Mouse (Mus musculus) lung, postnatal 0 days (tissue): ENCODE results near the gene Wbp2. TPM values are rescaled to one million over a fixed set of nuclear protein-coding genes. Genes with fewer than 3 reads are reported as not detected.
A peak's percentile ranks its signal among the peaks of the same experiment; 100 is the strongest.

Experiments used
- ATAC-seq: fragments of 200-750 bp; cut with Nextera tagmentation; 2 replicates; pipeline ENCODE4 v1.8.0; 2017; ENCODE audit warnings: moderate library complexity
- DNase-seq: peaks from one replicate; pipeline ENCODE4 v3.0.0-alpha.2; 2016; ENCODE audit warnings: low spot score
- H3K27ac ChIP-seq: fragments of 300-500 bp; sonication (generic); 2 replicates; pipeline ENCODE4 v1.5.1; 2014; ENCODE audit warnings: antibody characterized with exemption, mild to moderate bottlenecking, low read length, mixed read lengths
- H3K27me3 ChIP-seq: fragments of 300-500 bp; sonication (generic); replicated peaks from 2 replicates; pipeline ENCODE4 v1.6.1; 2014; ENCODE audit warnings: low read length, mixed read lengths; ENCODE audit not compliant: insufficient read depth
- H3K36me3 ChIP-seq: fragments of 300-500 bp; sonication (generic); 2 replicates; pipeline ENCODE4 v1.6.1; 2014; ENCODE audit warnings: low read length, mixed read lengths; ENCODE audit not compliant: insufficient read depth
- H3K4me1 ChIP-seq: fragments of 300-500 bp; sonication (generic); 2 replicates; pipeline ENCODE4 v1.6.1; 2014; ENCODE audit warnings: antibody characterized with exemption, low read depth, low read length, mixed read lengths; ENCODE audit not compliant: insufficient read depth
- H3K4me2 ChIP-seq: fragments of 300-500 bp; sonication (generic); replicated peaks from 2 replicates; pipeline ENCODE4 v1.6.1; 2014; ENCODE audit warnings: low read depth, mild to moderate bottlenecking, low read length, moderate library complexity, mixed read lengths
- H3K4me3 ChIP-seq: fragments of 300-500 bp; sonication (generic); 2 replicates; pipeline ENCODE4 v1.5.1; 2014; ENCODE audit warnings: low read depth, low read length
- H3K9ac ChIP-seq: fragments of 300-500 bp; sonication (generic); replicated peaks from 2 replicates; pipeline ENCODE4 v1.6.1; 2014; ENCODE audit warnings: low read depth, mild to moderate bottlenecking
- H3K9me3 ChIP-seq: fragments of 300-500 bp; sonication (generic); 2 replicates; pipeline ENCODE4 v1.6.1; 2016; ENCODE audit warnings: low read length, mixed read lengths
- CTCF ChIP-seq: IDR thresholded peaks from 2 replicates; pipeline ENCODE4 v1.5.1; 2016; ENCODE audit warnings: antibody characterized with exemption, mild to moderate bottlenecking
- EP300 ChIP-seq: IDR thresholded peaks from 2 replicates; pipeline ENCODE4 v1.6.1; 2016; ENCODE audit warnings: antibody characterized with exemption, mild to moderate bottlenecking, control low read depth
- WGBS: fragments of 180-500 bp; shearing (Covaris S2); extraction: QIAGEN DNeasy Blood & Tissue Kit; methylation state at CpG from one replicate; pipeline ENCODE4 v1.1.7; 2014; 5-methylcytosine and 5-hydroxymethylcytosine counted together
- polyA plus RNA-seq: library from polyadenylated mRNA; unstranded; fragments of >200 nt; fragmentation: Nextera tagmentation; extraction: Ambion mirVana; gene quantifications from 2 replicates; pipeline ENCODE4 v1.2.1, GENCODE M21; 2015

The Wbp2 gene
- polyA plus RNA-seq = 84.8 and 108 TPM in 2 replicates

DNA sequence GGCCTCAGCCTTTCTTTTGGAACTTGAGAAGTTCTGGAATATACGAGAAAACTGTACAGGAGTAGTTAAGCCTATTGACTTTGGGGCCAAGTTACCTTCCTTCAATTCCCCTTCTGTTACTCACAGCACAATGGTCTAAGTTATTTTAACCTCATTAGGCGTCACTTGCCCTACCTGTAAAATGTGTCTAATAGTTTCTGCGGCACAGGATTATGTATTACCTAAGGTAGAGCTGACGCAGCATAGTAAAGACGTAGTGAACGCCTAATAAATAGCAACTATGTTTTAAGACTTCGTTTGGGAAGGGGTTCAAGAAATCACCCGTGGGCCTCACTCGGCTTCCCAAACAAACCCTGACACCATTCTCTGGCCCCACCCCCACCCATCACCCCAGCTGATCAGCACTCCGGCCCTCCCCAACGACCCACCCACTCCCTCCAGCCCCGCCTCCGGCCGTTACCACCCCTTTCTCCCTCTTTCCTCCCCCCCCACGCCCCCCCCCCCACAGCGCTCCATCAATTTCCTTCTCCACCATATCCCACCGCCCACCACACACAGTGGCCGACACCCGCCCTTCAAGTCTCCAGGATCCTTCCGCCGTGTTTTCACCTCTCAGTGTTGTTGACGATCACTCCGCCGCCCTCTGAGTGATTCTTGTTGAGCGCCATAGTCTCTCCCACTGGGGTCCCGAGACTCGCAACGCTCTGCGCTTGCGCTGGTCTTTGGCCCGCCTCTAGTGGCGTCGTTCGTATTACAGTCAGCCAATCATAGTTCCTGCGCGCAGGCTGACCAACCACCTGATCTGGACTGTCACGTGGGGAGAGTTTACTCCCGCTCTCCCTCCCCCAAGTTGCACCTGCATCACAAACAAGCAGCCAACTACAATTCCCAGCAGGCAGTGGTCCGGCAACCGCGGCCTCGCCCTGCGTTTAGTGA, at the start of gene Wbp2:
TSS of gene Wbp2 (minus strand) at position 738 of the 936 bp plus-strand sequence.
- peak within 1 kb of the TSS; percentile 56 for H3K4me2 ChIP-seq
- H3K9me3 ChIP-seq = no peaks in the 10 kb centered on the region
- peak within 1 kb of the TSS; percentile 88 for H3K27ac ChIP-seq
- DNase-seq (peak; percentile 100), ATAC-seq (peak; percentile 97)
- H3K36me3 ChIP-seq = peaks cover 17% of the 10 kb centered on the region; the same call in 1 of the 2 replicates
- H3K4me3 ChIP-seq = peak within 1 kb of the TSS; percentile 45
- H3K9ac ChIP-seq = peak within 1 kb of the TSS; percentile 34; the same call in 1 of the 2 replicates
- TF ChIP-seq CTCF (peak; percentile 48), EP300 (no peak)
- peaks cover 10% of the 10 kb centered on the region; the same call in 1 of the 2 replicates for H3K4me1 ChIP-seq
- 2% methylated on average over 40 of the region's 43 CpGs for WGBS
- no peaks in the 10 kb centered on the region for H3K27me3 ChIP-seq

DNA sequence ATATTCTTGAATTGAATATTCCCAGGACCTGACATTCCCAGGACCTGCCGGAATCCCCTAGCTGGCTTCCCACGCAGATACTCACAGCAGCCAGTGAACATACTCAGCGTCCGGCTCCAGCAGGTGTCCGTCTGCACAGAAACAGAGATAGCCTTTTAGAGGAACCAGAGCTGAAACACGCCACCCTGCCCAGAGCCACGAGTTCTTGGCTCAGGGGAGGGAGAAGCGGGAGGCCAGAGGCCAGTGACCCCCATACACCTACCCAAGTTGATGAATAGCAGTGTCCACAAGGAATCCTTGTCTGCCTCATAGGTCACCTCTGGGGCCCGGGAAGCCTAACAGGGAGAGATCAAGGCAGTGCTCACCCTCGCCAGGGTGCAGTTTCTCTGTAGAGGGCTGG, 47.4 kb upstream of the Wbp2 start:
- Histone ChIP-seq H3K4me1 (peaks cover 5% of the 10 kb centered on the region; the same call in 1 of the 2 replicates), H3K9me3 (no peaks in the 10 kb centered on the region), H3K4me3 (no peak overlapping the region), H3K36me3 (0 out of 2 replicates have a peak, but pooled peaks cover 7% of the 10 kb centered on the region), H3K27me3 (no peaks in the 10 kb centered on the region), H3K27ac (no peak overlapping the region), H3K9ac (no peak overlapping the region), H3K4me2 (no peak overlapping the region)
- no peak for ATAC-seq
- 81% methylated on average over 10 of the region's 10 CpGs for WGBS
- no peak for DNase-seq
- no peak for TF ChIP-seq EP300
- no peak for TF ChIP-seq CTCF

DNA sequence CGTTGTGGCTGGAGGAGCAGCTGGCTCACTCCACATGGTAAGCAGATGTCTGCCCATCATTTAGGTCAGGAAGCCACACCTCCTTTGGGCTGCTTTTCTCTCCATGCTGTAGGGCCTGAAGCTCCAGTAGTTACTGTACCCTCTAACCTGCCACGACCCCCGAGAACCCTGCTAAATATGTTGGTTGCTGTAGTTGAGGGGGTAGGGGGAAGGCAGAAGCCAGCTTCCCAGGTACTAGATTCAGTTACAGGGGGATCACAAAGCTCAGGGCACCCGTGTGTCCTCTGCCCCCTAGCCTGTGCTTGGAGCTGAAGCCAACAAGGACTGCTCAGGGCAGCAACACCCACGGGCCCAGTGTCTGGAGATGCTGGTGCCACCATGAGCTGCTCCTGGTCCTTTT, 46.7 kb upstream of the Wbp2 start:
- H3K27me3 ChIP-seq = no peaks in the 10 kb centered on the region
- no peak overlapping the region for H3K4me3 ChIP-seq
- ATAC-seq = no peak
- no peak for TF ChIP-seq EP300
- TF ChIP-seq CTCF = no peak
- no peak for DNase-seq
- H3K36me3 ChIP-seq = 0 out of 2 replicates have a peak, but pooled peaks cover 7% of the 10 kb centered on the region
- 73% methylated on average over 5 of the region's 5 CpGs for WGBS
- H3K4me1 ChIP-seq = peaks cover 5% of the 10 kb centered on the region; the same call in 1 of the 2 replicates
- H3K9me3 ChIP-seq = no peaks in the 10 kb centered on the region
- H3K27ac ChIP-seq = no peak overlapping the region
- no peak overlapping the region for H3K9ac ChIP-seq
- H3K4me2 ChIP-seq = no peak overlapping the region

DNA sequence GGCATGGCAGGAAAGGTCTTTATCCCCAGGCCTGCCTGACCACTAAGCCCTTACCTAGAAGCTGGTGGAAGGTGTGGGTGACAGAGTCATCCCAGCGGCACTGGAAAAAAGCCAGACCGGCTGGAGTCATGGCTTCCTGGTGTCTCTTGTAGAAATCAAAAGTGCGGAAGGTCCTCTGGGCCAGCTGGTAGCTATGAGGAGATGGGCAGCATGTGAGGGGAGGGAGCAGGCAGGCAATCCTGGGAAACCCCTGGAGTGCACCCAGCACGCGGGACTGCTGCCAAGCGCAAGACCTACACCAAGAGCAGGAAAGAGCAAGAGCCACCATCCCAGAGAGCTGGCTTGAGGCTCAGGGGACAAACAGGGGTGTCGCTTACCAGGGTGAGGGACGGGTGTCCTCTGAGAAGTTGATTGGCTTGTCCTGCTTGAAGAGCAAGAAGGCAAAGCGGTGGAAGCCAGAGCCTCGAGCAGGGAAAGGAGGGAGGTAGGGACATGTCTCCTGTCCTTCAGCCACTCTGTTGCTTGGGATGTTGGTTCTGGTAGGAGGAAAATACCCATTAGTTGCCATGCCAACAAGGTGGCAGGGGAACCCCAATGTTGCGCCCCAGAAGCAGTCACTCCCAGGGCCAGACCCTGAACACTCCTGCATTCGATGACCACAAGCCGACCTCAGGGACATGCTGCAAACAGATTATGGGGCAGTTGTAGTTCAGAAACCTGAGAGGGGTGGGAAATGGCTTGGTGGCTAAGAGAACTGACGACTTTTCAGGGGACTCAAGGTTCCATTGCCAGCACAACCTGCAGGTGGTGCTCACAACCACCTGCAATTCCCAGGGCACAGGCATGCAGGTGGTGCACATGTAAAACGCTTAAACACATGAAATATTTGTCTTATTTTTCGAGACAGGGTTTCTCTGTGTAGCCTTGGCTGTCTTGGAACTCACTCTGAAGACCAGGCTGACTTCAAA, 45.9 kb upstream of the Wbp2 start:
- TF ChIP-seq EP300 = no peak
- TF ChIP-seq CTCF = peak; percentile 57
- H3K27ac ChIP-seq = no peak overlapping the region
- no peak overlapping the region for H3K4me2 ChIP-seq
- ATAC-seq (no peak), DNase-seq (peak; percentile 32)
- H3K4me3 ChIP-seq = no peak overlapping the region
- H3K27me3 ChIP-seq = no peaks in the 10 kb centered on the region
- no peaks in the 10 kb centered on the region for H3K9me3 ChIP-seq
- no peak overlapping the region for H3K9ac ChIP-seq
- peaks cover 9% of the 10 kb centered on the region; the same call in 1 of the 2 replicates for H3K4me1 ChIP-seq
- H3K36me3 ChIP-seq = 0 out of 2 replicates have a peak, but pooled peaks cover 7% of the 10 kb centered on the region
- 75% methylated on average over 16 of the region's 16 CpGs for WGBS

DNA sequence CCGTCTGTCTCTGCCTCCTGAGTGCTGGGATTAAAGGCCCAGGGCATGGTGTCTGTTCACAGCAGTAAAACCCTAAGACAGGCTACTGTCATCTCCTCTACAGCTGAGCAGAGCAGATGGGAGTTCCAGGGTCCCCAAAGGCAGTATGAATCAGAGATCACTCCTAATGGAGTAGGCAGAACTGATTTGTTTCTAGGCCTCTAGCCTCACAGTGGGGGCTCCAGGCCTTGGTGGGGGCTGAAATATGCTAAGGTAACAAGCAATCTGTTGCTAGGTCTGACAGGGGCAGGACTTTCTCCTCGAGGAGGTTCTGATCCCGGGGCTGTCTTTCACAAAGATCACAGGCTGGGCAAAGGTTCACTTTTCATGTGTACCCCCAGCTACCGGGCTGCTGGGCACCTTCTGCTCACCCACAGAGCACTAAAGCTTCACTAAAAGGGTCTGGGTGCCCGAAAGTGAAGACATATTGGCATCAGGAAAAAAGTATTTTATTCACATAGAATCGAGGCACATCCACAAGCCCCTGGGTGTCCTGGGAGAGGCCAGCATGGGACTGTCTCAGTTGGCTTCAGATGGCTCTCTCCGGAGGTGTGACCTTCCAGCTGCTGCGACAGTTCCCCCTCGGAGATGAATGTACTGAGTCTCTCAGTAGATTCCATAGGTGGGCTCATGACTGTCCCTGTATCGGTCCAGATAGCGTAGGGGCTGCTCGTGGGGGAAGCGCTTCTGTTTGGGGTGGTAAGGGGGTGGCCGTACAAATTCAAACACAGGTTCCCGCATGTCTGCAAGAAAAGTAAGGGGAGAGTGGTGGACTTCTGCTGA, 44.8 kb upstream of the Wbp2 start:
- H3K27ac ChIP-seq = peak overlapping the region; percentile 98
- H3K4me3 ChIP-seq = peak overlapping the region; percentile 62; the same call in 1 of the 2 replicates
- 74% methylated on average over 15 of the region's 15 CpGs for WGBS
- TF ChIP-seq EP300 (no peak), CTCF (no peak)
- H3K9me3 ChIP-seq = no peaks in the 10 kb centered on the region
- H3K27me3 ChIP-seq = no peaks in the 10 kb centered on the region
- ATAC-seq = no peak
- peak; percentile 18 for DNase-seq
- 0 out of 2 replicates have a peak, but pooled peaks cover 7% of the 10 kb centered on the region for H3K36me3 ChIP-seq
- H3K4me1 ChIP-seq = peaks cover 15% of the 10 kb centered on the region
- H3K9ac ChIP-seq = peak overlapping the region; percentile 23; the same call in 1 of the 2 replicates
- H3K4me2 ChIP-seq = peak overlapping the region; percentile 73
